Mouse (Mus musculus) midbrain, embryonic 10.5 days (tissue): Measurements from ENCODE around the gene Ttll12. TPM values are rescaled to one million over a fixed set of nuclear protein-coding genes. Genes with fewer than 3 reads are reported as not detected.
A peak's percentile ranks its signal among the peaks of the same experiment; 100 is the strongest.

Experiments used
- DNase-seq: peaks from one replicate; pipeline ENCODE4 v3.0.0-alpha.2; 2017; ENCODE audit warnings: low spot score
- H3K27ac ChIP-seq: fragments of 300-500 bp; sonication (generic); replicated peaks from 2 replicates; pipeline ENCODE4 v1.5.1; 2016; ENCODE audit warnings: mild to moderate bottlenecking
- H3K27me3 ChIP-seq: fragments of 300-500 bp; sonication (generic); 2 replicates; pipeline ENCODE4 v1.6.1; 2016; ENCODE audit warnings: low read depth, mild to moderate bottlenecking; ENCODE audit not compliant: poor library complexity, severe bottlenecking
- H3K36me3 ChIP-seq: fragments of 300-500 bp; sonication (generic); 2 replicates; pipeline ENCODE4 v1.6.1; 2016; ENCODE audit warnings: mild to moderate bottlenecking, moderate library complexity
- H3K4me1 ChIP-seq: fragments of 300-500 bp; sonication (generic); 2 replicates; pipeline ENCODE4 v1.6.1; 2016
- H3K4me3 ChIP-seq: fragments of 300-500 bp; sonication (generic); 2 replicates; pipeline ENCODE4 v1.5.1; 2016; ENCODE audit warnings: mild to moderate bottlenecking, moderate library complexity
- H3K9me3 ChIP-seq: fragments of 300-500 bp; sonication (generic); replicated peaks from 2 replicates; pipeline ENCODE4 v1.6.1; 2016; ENCODE audit warnings: mild to moderate bottlenecking
- WGBS: fragments of 180-500 bp; shearing (Covaris S2); methylation state at CpG from one replicate; pipeline ENCODE4 v1.1.7; 2016; 5-methylcytosine and 5-hydroxymethylcytosine counted together
- polyA plus RNA-seq: library from polyadenylated mRNA; unstranded; fragments of >200 nt; fragmentation: Nextera tagmentation; extraction: Ambion mirVana; gene quantifications from 2 replicates; pipeline ENCODE4 v1.2.1, GENCODE M21; 2016

Gene Ttll12
- polyA plus RNA-seq, 1 experiment from 2014 or later, result 57.4 TPM

GRCm38 (mm10) chr15:83591758-83592157 lies 3.2 kb downstream of the Ttll12 start:
- H3K36me3 ChIP-seq, result peaks cover 51% of the 10 kb centered on the region
- H3K27ac ChIP-seq, result no peak overlapping the region
- DNase-seq, result no peak
- H3K9me3 ChIP-seq, result peaks cover 3% of the 10 kb centered on the region; the same call in 1 of the 2 replicates
- H3K4me1 ChIP-seq, result peaks cover 35% of the 10 kb centered on the region
- 84% methylated on average over 6 of the region's 6 CpGs for WGBS
- no peaks in the 10 kb centered on the region for H3K27me3 ChIP-seq
- no peak overlapping the region for H3K4me3 ChIP-seq

DNA sequence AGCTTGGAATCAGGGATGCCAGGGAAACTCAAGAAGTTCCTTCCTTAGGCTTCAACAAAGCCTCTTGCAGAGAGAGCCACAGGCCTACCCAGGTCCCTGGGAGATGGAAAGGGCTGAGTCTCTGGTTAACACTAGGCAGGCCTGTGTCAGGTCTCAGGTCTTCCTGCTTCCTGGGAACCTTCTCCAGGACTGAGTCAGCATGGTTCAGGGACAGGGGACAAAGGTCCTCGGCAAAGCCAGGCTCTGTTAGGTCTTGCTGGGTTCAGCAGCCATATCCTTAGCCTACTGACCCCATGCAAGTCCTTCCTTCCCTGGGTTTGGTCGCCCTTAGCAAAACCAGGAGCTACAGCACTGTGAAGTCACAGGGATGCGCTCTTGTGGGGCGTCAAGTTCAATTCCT lies 4.1 kb downstream of the Ttll12 start:
- H3K27ac ChIP-seq, result no peak overlapping the region
- no peak for DNase-seq
- 89% methylated on average over 4 of the region's 4 CpGs for WGBS
- no peak overlapping the region for H3K4me3 ChIP-seq
- no peaks in the 10 kb centered on the region for H3K27me3 ChIP-seq
- peaks cover 35% of the 10 kb centered on the region for H3K4me1 ChIP-seq
- peaks cover 60% of the 10 kb centered on the region for H3K36me3 ChIP-seq
- H3K9me3 ChIP-seq, result peaks cover 12% of the 10 kb centered on the region

DNA sequence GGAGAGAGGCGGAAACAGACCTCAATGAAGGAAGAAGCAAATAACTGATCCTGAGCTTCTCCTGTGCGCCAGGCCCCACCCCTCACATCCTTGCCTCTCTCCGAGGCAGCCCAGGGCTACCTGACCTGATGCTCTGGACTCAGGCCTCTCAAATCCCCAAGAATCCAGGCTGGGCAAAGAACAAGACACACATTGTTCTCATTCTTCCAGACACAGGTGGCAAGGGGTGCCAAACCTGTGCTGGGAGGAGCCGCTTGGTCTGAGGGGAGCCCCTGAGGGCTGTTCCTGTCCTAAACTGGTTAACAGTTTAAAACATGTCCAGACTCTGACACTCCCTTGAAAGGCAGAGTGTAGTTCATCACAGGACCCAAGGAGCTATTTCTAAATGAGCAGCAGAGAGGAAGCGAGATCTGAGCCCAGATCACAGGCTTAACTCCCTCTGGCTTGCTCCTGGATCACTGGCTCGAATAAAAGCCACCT lies 10.2 kb downstream of the Ttll12 start:
- 90% methylated on average over 6 of the region's 6 CpGs for WGBS
- Histone ChIP-seq H3K36me3 (peaks cover 96% of the 10 kb centered on the region), H3K4me1 (no peaks in the 10 kb centered on the region), H3K4me3 (no peak overlapping the region), H3K27me3 (no peaks in the 10 kb centered on the region), H3K9me3 (peaks cover 14% of the 10 kb centered on the region), H3K27ac (no peak overlapping the region)
- no peak for DNase-seq

GRCm38 (mm10) chr15:83583419-83584156 lies 11.4 kb downstream of the Ttll12 start:
- Histone ChIP-seq H3K27ac (no peak overlapping the region), H3K4me1 (no peaks in the 10 kb centered on the region), H3K4me3 (no peak overlapping the region), H3K27me3 (no peaks in the 10 kb centered on the region), H3K9me3 (peaks cover 14% of the 10 kb centered on the region), H3K36me3 (peaks cover 99% of the 10 kb centered on the region)
- 74% methylated on average over 8 of the region's 8 CpGs for WGBS
- peak; percentile 34 for DNase-seq

DNA sequence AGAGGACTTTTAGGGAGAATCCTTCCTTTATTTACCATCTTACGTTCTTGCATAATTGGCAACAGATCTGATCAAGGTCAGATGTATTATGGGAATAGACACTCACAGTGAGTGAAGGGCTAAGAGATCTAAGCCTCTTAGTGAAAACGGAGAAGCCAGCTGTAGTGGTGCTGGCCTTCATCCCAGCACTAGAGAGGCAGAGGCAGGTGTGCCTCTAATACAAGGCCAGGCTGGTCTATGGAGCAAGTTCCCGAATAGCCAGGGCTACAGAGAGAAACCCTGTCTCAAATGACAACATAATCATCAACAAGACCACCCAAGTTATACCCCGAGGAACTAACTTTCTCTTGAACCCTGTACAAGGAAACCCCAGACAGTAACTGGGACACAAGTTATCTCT lies 12.0 kb downstream of the Ttll12 start:
- Histone ChIP-seq H3K27ac (no peak overlapping the region), H3K27me3 (no peaks in the 10 kb centered on the region), H3K4me1 (no peaks in the 10 kb centered on the region), H3K9me3 (peaks cover 14% of the 10 kb centered on the region), H3K36me3 (peaks cover 99% of the 10 kb centered on the region), H3K4me3 (no peak overlapping the region)
- DNase-seq, result no peak
- WGBS, result 91% methylated on average over 4 of the region's 4 CpGs

DNA sequence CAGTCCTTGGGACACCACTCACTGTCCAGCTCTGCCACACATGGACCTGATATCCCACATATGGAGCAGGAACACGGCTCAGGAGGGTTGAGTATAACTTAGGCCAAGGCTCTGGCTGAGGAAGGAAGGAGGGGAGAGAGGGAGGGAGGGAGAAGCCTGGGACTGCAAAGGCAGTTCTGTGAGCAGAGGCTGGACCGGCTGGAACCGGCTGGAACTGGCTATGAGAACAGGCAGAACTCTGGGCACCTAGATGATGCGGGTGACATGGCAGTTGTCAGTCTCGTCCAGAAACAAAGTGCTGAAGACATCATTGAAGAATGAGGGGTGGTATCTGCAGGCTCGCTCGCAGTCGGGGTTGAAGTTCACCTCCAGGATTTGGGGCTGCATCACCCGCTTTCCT lies 18.3 kb downstream of the Ttll12 start:
- H3K36me3 ChIP-seq, result peaks cover 83% of the 10 kb centered on the region
- H3K4me3 ChIP-seq, result no peak overlapping the region
- no peaks in the 10 kb centered on the region for H3K27me3 ChIP-seq
- H3K4me1 ChIP-seq, result no peaks in the 10 kb centered on the region
- H3K9me3 ChIP-seq, result no peaks in the 10 kb centered on the region
- no peak overlapping the region for H3K27ac ChIP-seq
- DNase-seq, result no peak
- WGBS, result 96% methylated on average over 9 of the region's 9 CpGs

- no peak overlapping the region for H3K27ac ChIP-seq
- WGBS, result 91% methylated on average over 8 of the region's 8 CpGs
These were observed 19.4 kb downstream of the Ttll12 start for GRCm38 (mm10) chr15:83575543-83575942.

GRCm38 (mm10) chr15:83574731-83575351 lies 20.1 kb downstream of the Ttll12 start:
- H3K4me1 ChIP-seq, result no peaks in the 10 kb centered on the region
- no peaks in the 10 kb centered on the region for H3K27me3 ChIP-seq
- no peaks in the 10 kb centered on the region for H3K9me3 ChIP-seq
- H3K4me3 ChIP-seq, result no peak overlapping the region
- no peak overlapping the region for H3K27ac ChIP-seq
- no peak for DNase-seq
- H3K36me3 ChIP-seq, result peaks cover 65% of the 10 kb centered on the region
- WGBS, result 89% methylated on average over 6 of the region's 6 CpGs

More at GRCm38 (mm10) chr15:83575543-83575942, 19.4 kb downstream of the Ttll12 start:
- Histone ChIP-seq H3K36me3 (peaks cover 72% of the 10 kb centered on the region), H3K4me1 (no peaks in the 10 kb centered on the region), H3K9me3 (no peaks in the 10 kb centered on the region), H3K4me3 (no peak overlapping the region), H3K27me3 (no peaks in the 10 kb centered on the region)
- no peak for DNase-seq

DNA sequence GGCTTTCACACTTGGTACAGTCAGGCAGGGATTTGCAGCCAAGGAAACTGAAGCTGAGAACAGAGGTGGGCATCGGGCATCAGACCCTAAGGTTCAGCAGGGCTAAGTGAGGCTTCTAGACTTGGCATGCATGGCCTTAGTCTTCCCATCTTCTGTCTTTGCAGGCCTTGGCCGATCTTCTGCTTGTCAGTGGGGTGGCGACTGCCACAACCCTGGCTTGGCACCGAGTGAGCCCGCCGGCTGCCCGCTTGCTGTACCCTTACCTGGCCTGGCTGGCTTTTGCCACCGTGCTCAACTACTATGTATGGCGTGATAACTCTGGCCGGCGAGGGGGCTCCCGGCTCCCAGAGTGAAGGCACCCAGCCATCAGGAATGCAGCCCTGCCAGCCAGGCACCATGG lies 21.4 kb downstream of the Ttll12 start:
- H3K27ac ChIP-seq, result no peak overlapping the region
- no peak overlapping the region for H3K4me3 ChIP-seq
- no peaks in the 10 kb centered on the region for H3K9me3 ChIP-seq
- 94% methylated on average over 12 of the region's 12 CpGs for WGBS
- no peaks in the 10 kb centered on the region for H3K4me1 ChIP-seq
- no peaks in the 10 kb centered on the region for H3K27me3 ChIP-seq
- H3K36me3 ChIP-seq, result peaks cover 52% of the 10 kb centered on the region
- DNase-seq, result no peak

- WGBS, result 86% methylated on average over 4 of the region's 4 CpGs
- DNase-seq, result no peak
- Histone ChIP-seq H3K4me1 (peaks cover under 1% of the 10 kb centered on the region; the same call in 1 of the 2 replicates), H3K9me3 (no peaks in the 10 kb centered on the region), H3K27me3 (no peaks in the 10 kb centered on the region), H3K36me3 (peaks cover 38% of the 10 kb centered on the region), H3K27ac (no peak overlapping the region), H3K4me3 (no peak overlapping the region)
These were observed 22.8 kb downstream of the Ttll12 start for GRCm38 (mm10) chr15:83572132-83572531.

DNA sequence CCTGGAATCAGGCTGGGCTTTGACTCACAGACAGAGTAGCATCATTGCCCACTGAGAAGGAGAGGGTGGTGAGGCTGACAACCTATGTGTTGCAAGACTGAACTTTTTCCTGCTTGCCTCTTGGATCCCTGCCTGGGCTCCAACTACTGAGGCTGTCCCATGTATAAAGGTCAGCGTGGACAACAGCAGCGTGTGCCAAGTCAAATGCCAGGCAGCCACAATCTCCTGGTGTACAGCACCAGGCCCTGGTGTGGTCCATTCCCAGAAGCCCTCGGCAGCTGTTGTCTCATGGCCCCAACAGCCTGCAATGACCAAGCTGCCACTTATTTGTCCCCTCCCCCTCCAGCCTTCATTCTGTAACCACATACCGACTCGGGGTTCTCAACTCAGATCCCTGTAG lies 23.3 kb downstream of the Ttll12 start:
- no peak for DNase-seq
- 93% methylated on average over 5 of the region's 5 CpGs for WGBS
- H3K4me1 ChIP-seq, result peaks cover 4% of the 10 kb centered on the region; the same call in 1 of the 2 replicates
- no peaks in the 10 kb centered on the region for H3K27me3 ChIP-seq
- no peaks in the 10 kb centered on the region for H3K9me3 ChIP-seq
- H3K27ac ChIP-seq, result no peak overlapping the region
- peaks cover 33% of the 10 kb centered on the region for H3K36me3 ChIP-seq
- no peak overlapping the region for H3K4me3 ChIP-seq

GRCm38 (mm10) chr15:83570641-83571040 lies 24.3 kb downstream of the Ttll12 start:
- Histone ChIP-seq H3K27ac (no peak overlapping the region), H3K27me3 (peaks cover 7% of the 10 kb centered on the region; the same call in 1 of the 2 replicates), H3K4me3 (no peak overlapping the region), H3K4me1 (peaks cover 4% of the 10 kb centered on the region; the same call in 1 of the 2 replicates), H3K36me3 (peaks cover 23% of the 10 kb centered on the region), H3K9me3 (no peaks in the 10 kb centered on the region)
- DNase-seq, result no peak
- WGBS, result 64% methylated on average over 2 of the region's 2 CpGs

DNA sequence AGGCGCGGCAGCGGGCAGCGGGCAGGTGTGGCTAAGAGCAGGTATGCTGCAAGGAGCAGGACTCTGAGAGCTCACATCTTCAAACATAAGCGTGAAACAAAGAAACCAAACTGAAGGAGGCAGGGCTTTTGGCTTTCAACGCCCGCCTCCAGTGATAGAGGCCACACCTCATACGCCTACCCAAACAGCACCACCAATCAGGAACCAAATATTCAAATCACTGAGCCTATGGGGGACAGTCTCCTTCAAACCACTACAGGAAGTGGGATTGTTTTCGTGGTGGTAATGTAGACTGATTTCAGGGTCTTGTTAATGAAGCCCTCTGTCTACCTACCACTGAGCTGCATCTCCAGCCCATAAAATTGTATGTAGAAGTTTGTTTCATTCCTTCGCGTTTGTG lies 25.3 kb downstream of the Ttll12 start:
- no peak for DNase-seq
- Histone ChIP-seq H3K9me3 (no peaks in the 10 kb centered on the region), H3K27me3 (peaks cover 13% of the 10 kb centered on the region; the same call in 1 of the 2 replicates), H3K4me3 (no peak overlapping the region), H3K36me3 (peaks cover 13% of the 10 kb centered on the region), H3K27ac (no peak overlapping the region), H3K4me1 (peaks cover 4% of the 10 kb centered on the region; the same call in 1 of the 2 replicates)
- WGBS, result 61% methylated on average over 11 of the region's 11 CpGs
